Mouse (Mus musculus): Measurements from ENCODE around the gene Kbtbd6.
A peak's percentile ranks its signal among the peaks of the same experiment; 100 is the strongest.

The Kbtbd6 gene

GRCm38 (mm10) chr14:79482251-79482661 is 30.6 kb downstream of the Kbtbd6 start:
- peak; percentile 70 for DNase-seq

GRCm38 (mm10) chr14:79482747-79483355 is 31.2 kb downstream of the Kbtbd6 start:
- DNase-seq, result peak; percentile 54

GRCm38 (mm10) chr14:79483611-79484120 is 32.0 kb downstream of the Kbtbd6 start:
- peak; percentile 25 for DNase-seq

- no peak for DNase-seq
These were observed 35.0 kb downstream of the Kbtbd6 start for GRCm38 (mm10) chr14:79486617-79486992.

- DNase-seq, result peak; percentile 91
These were observed 35.5 kb downstream of the Kbtbd6 start for GRCm38 (mm10) chr14:79486993-79487731.

- peak; percentile 31 for DNase-seq
These were observed 36.9 kb downstream of the Kbtbd6 start for GRCm38 (mm10) chr14:79488531-79488930.

- DNase-seq, result peak; percentile 61
These were observed 37.5 kb downstream of the Kbtbd6 start for GRCm38 (mm10) chr14:79489150-79489549.

GRCm38 (mm10) chr14:79490246-79490645 is 38.6 kb downstream of the Kbtbd6 start:
- no peak for DNase-seq

- DNase-seq, result no peak
These were observed 42.7 kb downstream of the Kbtbd6 start for GRCm38 (mm10) chr14:79494349-79494748.

GRCm38 (mm10) chr14:79499326-79499725 is 47.7 kb downstream of the Kbtbd6 start:
- no peak for DNase-seq

GRCm38 (mm10) chr14:79500756-79501155 is 49.1 kb downstream of the Kbtbd6 start:
- DNase-seq, result no peak

- DNase-seq, result peak; percentile 59
These were observed 51.9 kb downstream of the Kbtbd6 start for GRCm38 (mm10) chr14:79503371-79504075.
